Mouse (Mus musculus) forebrain, postnatal 0 days (tissue): Measurements from ENCODE around the gene Tmc8. TPM values are rescaled to one million over a fixed set of nuclear protein-coding genes. Genes with fewer than 3 reads are reported as not detected.

ENCODE experiments used
- ATAC-seq: fragments of 200-750 bp; cut with Nextera tagmentation; 2 replicates; pipeline ENCODE4 v1.8.0; 2017; ENCODE audit warnings: mild to moderate bottlenecking, moderate library complexity
- DNase-seq: peaks from one replicate; pipeline ENCODE4 v3.0.0-alpha.2; 2015
- H3K27ac ChIP-seq: fragments of 300-500 bp; sonication (generic); 2 replicates; pipeline ENCODE4 v1.5.1; 2014; ENCODE audit warnings: low read depth, mild to moderate bottlenecking, antibody characterized with exemption, low read length, moderate library complexity, mixed read lengths
- H3K27me3 ChIP-seq: fragments of 300-500 bp; sonication (generic); 2 replicates; pipeline ENCODE4 v1.6.1; 2014; ENCODE audit warnings: mild to moderate bottlenecking, low read length, mixed read lengths; ENCODE audit not compliant: insufficient read depth
- H3K36me3 ChIP-seq: fragments of 300-500 bp; sonication (generic); 2 replicates; pipeline ENCODE4 v1.6.1; 2014; ENCODE audit warnings: mild to moderate bottlenecking, moderate library complexity; ENCODE audit not compliant: insufficient read depth
- H3K4me1 ChIP-seq: fragments of 300-500 bp; sonication (generic); 2 replicates; pipeline ENCODE4 v1.6.1; 2014; ENCODE audit warnings: antibody characterized with exemption; ENCODE audit not compliant: insufficient read depth
- H3K4me2 ChIP-seq: fragments of 300-500 bp; sonication (generic); 2 replicates; pipeline ENCODE4 v1.6.1; 2014; ENCODE audit warnings: low read depth, mild to moderate bottlenecking, moderate library complexity
- H3K4me3 ChIP-seq: fragments of 300-500 bp; sonication (generic); 2 replicates; pipeline ENCODE4 v1.5.1; 2014; ENCODE audit warnings: low read depth, low read length, mixed read lengths
- H3K9ac ChIP-seq: fragments of 300-500 bp; sonication (generic); 2 replicates; pipeline ENCODE4 v1.6.1; 2014; ENCODE audit warnings: mild to moderate bottlenecking
- H3K9me3 ChIP-seq: fragments of 300-500 bp; sonication (generic); 2 replicates; pipeline ENCODE4 v1.6.1; 2016; ENCODE audit warnings: low read length
- CTCF ChIP-seq: sonication (generic); IDR thresholded peaks from 2 replicates; pipeline ENCODE4 v1.5.1; 2016; ENCODE audit warnings: antibody characterized with exemption, control low read depth, low read depth
- WGBS: fragments of 180-500 bp; shearing (Covaris S2); extraction: QIAGEN DNeasy Blood & Tissue Kit; methylation state at CpG from one replicate; pipeline ENCODE4 v1.1.7; 2014; 5-methylcytosine and 5-hydroxymethylcytosine counted together
- polyA plus RNA-seq: library from polyadenylated mRNA; unstranded; fragments of >200 nt; fragmentation: Nextera tagmentation; extraction: Ambion mirVana; gene quantifications from 2 replicates; pipeline ENCODE4 v1.2.1, GENCODE M21; 2015
- total RNA-seq: library from RNA; depleted of rRNA; stranded (reverse); fragments of >200 nt; gene quantifications from 2 replicates; pipeline ENCODE4 v1.2.3, GENCODE M21; 2014

Tmc8 gene
- total and polyA plus RNA-seq, 2 experiments from 2014 or later, result 0.59 to 2.1 TPM

DNA sequence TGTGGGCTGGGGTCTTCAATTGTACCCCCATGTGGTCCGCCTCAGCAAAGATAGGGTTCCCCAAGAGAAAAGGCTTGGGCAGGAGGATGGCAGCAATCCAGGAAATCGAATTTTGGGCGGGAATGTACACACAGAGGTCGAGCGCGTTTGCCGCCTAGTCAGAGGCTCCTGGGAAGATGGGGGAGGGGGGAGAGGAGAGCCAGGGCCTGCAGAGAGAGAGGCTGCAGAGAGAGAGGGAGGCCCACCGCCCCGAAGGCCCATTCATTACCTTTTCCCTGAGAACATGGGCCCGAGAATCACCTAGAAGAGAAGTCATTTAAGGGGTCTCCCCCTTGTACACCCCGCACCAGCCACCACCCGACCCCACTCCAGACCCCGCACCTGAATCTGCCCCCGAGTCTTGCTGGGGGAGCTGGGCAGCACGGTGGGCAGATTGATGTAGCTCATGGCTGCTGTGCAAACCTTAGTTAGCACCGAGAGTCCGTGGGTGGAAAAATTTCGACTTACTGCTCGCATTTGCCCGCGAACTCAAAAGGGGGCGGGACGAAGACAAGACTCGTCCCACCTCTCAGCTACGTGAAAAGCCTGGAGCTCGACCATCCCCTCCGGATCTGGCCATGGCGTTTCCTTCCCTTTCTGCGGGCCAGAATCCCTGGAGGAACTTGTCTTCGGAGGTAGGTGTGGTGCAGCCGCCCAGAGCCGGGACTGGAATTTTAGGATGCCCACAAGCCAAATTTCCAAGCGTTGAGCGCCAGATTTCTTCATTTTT, 43.6 kb downstream of the Tmc8 start, which contains the start of the genes Afmid and Tk1:
Afmid (plus strand) TSS at position 592 of the 769 bp plus-strand sequence.
Tk1 (minus strand) TSS at position 760 of the 769 bp plus-strand sequence.
- peaks cover 5% of the 10 kb centered on the region; the same call in 1 of the 2 replicates for H3K4me1 ChIP-seq

DNA sequence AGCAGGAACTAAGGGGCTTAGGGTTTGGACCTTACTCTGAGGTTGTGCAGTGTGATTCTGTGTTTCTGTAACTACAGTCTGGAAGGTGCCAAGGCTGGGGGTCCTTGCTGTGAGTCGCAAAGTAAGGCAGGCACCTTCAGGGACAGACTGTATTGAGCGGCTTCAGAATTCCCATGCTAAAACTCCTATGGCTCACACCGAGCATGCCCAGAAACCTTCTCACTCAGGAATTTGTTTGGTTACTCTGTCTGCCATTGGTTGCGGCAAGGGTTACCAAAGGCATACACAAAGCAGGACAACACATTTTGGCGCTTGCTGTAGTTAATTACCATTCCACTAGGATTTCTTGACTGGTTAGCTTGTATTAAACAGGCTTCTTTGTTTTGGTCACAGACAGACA, 44.3 kb downstream of the Tmc8 start:
- 1% methylated on average over 5 of the region's 5 CpGs for WGBS
- Histone ChIP-seq H3K4me3 (peak overlapping the region; percentile 47), H3K27me3 (no peaks in the 10 kb centered on the region), H3K4me2 (peak overlapping the region; percentile 85), H3K4me1 (peaks cover 5% of the 10 kb centered on the region; the same call in 1 of the 2 replicates), H3K9ac (peak overlapping the region; percentile 58), H3K27ac (peak overlapping the region; percentile 36), H3K36me3 (no peaks in the 10 kb centered on the region), H3K9me3 (no peaks in the 10 kb centered on the region)
- DNase-seq, result no peak
- no peak for TF ChIP-seq CTCF
- ATAC-seq, result peak; percentile 53

More for the DNA sequence above, 43.6 kb downstream of the Tmc8 start, which contains the start of the genes Afmid and Tk1:
- peak; percentile 82 for DNase-seq
- H3K27ac ChIP-seq, result peak within 1 kb of the TSS; percentile 36
- H3K9me3 ChIP-seq, result no peaks in the 10 kb centered on the region
- TF ChIP-seq CTCF, result no peak
- under 1% methylated on average over 34 of the region's 34 CpGs for WGBS
- no peaks in the 10 kb centered on the region for H3K27me3 ChIP-seq
- no peaks in the 10 kb centered on the region for H3K36me3 ChIP-seq
- peak; percentile 74 for ATAC-seq
- H3K4me2 ChIP-seq, result peak within 1 kb of the TSS; percentile 85
- peak within 1 kb of the TSS; percentile 47 for H3K4me3 ChIP-seq
- peak within 1 kb of the TSS; percentile 58 for H3K9ac ChIP-seq

- Histone ChIP-seq H3K4me1 (peaks cover 5% of the 10 kb centered on the region; the same call in 1 of the 2 replicates), H3K4me3 (no peak overlapping the region), H3K27ac (no peak overlapping the region), H3K9me3 (no peaks in the 10 kb centered on the region), H3K27me3 (no peaks in the 10 kb centered on the region), H3K9ac (no peak overlapping the region), H3K4me2 (no peak overlapping the region), H3K36me3 (no peaks in the 10 kb centered on the region)
- ATAC-seq, result no peak
- no peak for TF ChIP-seq CTCF
- no peak for DNase-seq
- 50% methylated on average over 8 of the region's 8 CpGs for WGBS
These were observed 45.0 kb downstream of the Tmc8 start for GRCm38 (mm10) chr11:117826916-117827315.

GRCm38 (mm10) chr11:117827386-117827785, 45.5 kb downstream of the Tmc8 start:
- no peak overlapping the region for H3K27ac ChIP-seq
- no peak overlapping the region for H3K4me2 ChIP-seq
- WGBS, result 76% methylated on average over 3 of the region's 3 CpGs
- H3K9ac ChIP-seq, result no peak overlapping the region
- H3K4me3 ChIP-seq, result no peak overlapping the region
- no peak for DNase-seq
- ATAC-seq, result no peak
- no peak for TF ChIP-seq CTCF
- H3K4me1 ChIP-seq, result peaks cover 5% of the 10 kb centered on the region; the same call in 1 of the 2 replicates
- no peaks in the 10 kb centered on the region for H3K27me3 ChIP-seq
- no peaks in the 10 kb centered on the region for H3K36me3 ChIP-seq
- H3K9me3 ChIP-seq, result no peaks in the 10 kb centered on the region

GRCm38 (mm10) chr11:117828149-117828887, 46.4 kb downstream of the Tmc8 start:
- peaks cover 5% of the 10 kb centered on the region; the same call in 1 of the 2 replicates for H3K4me1 ChIP-seq
- WGBS, result 76% methylated on average over 18 of the region's 18 CpGs
- ATAC-seq (no peak), DNase-seq (no peak)
- H3K9me3 ChIP-seq, result no peaks in the 10 kb centered on the region
- no peak overlapping the region for H3K27ac ChIP-seq
- no peak overlapping the region for H3K9ac ChIP-seq
- no peak for TF ChIP-seq CTCF
- no peaks in the 10 kb centered on the region for H3K36me3 ChIP-seq
- no peak overlapping the region for H3K4me3 ChIP-seq
- no peaks in the 10 kb centered on the region for H3K27me3 ChIP-seq
- H3K4me2 ChIP-seq, result no peak overlapping the region

GRCm38 (mm10) chr11:117828888-117829604, 47.2 kb downstream of the Tmc8 start:
- Histone ChIP-seq H3K9me3 (no peaks in the 10 kb centered on the region), H3K27me3 (no peaks in the 10 kb centered on the region), H3K27ac (peak overlapping the region; percentile 35; the same call in 1 of the 2 replicates), H3K4me1 (peaks cover 5% of the 10 kb centered on the region; the same call in 1 of the 2 replicates), H3K4me2 (no peak overlapping the region), H3K36me3 (no peaks in the 10 kb centered on the region), H3K4me3 (no peak overlapping the region), H3K9ac (no peak overlapping the region)
- no peak for ATAC-seq
- no peak for DNase-seq
- 47% methylated on average over 9 of the region's 9 CpGs for WGBS
- no peak for TF ChIP-seq CTCF
